Mouse (Mus musculus): Measurements from ENCODE around the gene Arhgef3. TPM values are rescaled to one million over a fixed set of nuclear protein-coding genes. Genes with fewer than 3 reads are reported as not detected.

The Arhgef3 gene
- polyA plus RNA-seq, 1 experiment from 2014 or later = 6.4 TPM

- H3K9ac ChIP-seq (ENCODE audit: low read depth, low read length) = no peak overlapping the region
- ATAC-seq (replicated peaks; ENCODE audit: low FRiP score) = no peak
- no peak overlapping the region for H3K4me3 ChIP-seq (ENCODE audit: low read depth, low read length)
- H3K4me1 ChIP-seq (replicated peaks; ENCODE audit: control insufficient read depth, insufficient read depth, low read length) = no peaks in the 10 kb centered on the region
- H3K36me3 ChIP-seq (ENCODE audit: control insufficient read depth, insufficient read depth, low read length) = no peaks in the 10 kb centered on the region
- 42% methylated on average over 6 of the region's 6 CpGs for WGBS
- no peak overlapping the region for H3K4me2 ChIP-seq
- no peaks in the 10 kb centered on the region for H3K27me3 ChIP-seq (replicated peaks; ENCODE audit: control insufficient read depth, insufficient read depth, low read length)
- no peaks in the 10 kb centered on the region for H3K9me3 ChIP-seq (ENCODE audit: control insufficient read depth, low read length)
- H3K27ac ChIP-seq (ENCODE audit: low read depth, low read length) = no peak overlapping the region
- DNase-seq (ENCODE audit: low spot score) = no peak
Measured at GRCm38 (mm10) chr14:27174188-27174786, 59.6 kb downstream of the Arhgef3 start.

- WGBS = 74% methylated on average over 12 of the region's 12 CpGs
- H3K9ac ChIP-seq (ENCODE audit: low read depth, low read length) = no peak overlapping the region
- H3K4me3 ChIP-seq (ENCODE audit: low read depth, low read length) = no peak overlapping the region
- H3K4me2 ChIP-seq = no peak overlapping the region
- DNase-seq (ENCODE audit: low spot score) (no peak), ATAC-seq (replicated peaks; ENCODE audit: low FRiP score) (no peak)
- no peaks in the 10 kb centered on the region for H3K36me3 ChIP-seq (ENCODE audit: control insufficient read depth, insufficient read depth, low read length)
- H3K4me1 ChIP-seq (replicated peaks; ENCODE audit: control insufficient read depth, insufficient read depth, low read length) = no peaks in the 10 kb centered on the region
- H3K27ac ChIP-seq (ENCODE audit: low read depth, low read length) = no peak overlapping the region
- no peaks in the 10 kb centered on the region for H3K27me3 ChIP-seq (replicated peaks; ENCODE audit: control insufficient read depth, insufficient read depth, low read length)
- H3K9me3 ChIP-seq (ENCODE audit: control insufficient read depth, low read length) = no peaks in the 10 kb centered on the region
Measured at GRCm38 (mm10) chr14:27174831-27175301, 60.2 kb downstream of the Arhgef3 start.

GRCm38 (mm10) chr14:27175343-27175742, 60.6 kb downstream of the Arhgef3 start:
- 85% methylated on average over 11 of the region's 11 CpGs for WGBS
- no peaks in the 10 kb centered on the region for H3K36me3 ChIP-seq (ENCODE audit: control insufficient read depth, insufficient read depth, low read length)
- H3K9ac ChIP-seq (ENCODE audit: low read depth, low read length) = no peak overlapping the region
- H3K4me2 ChIP-seq = no peak overlapping the region
- DNase-seq (ENCODE audit: low spot score) (no peak), ATAC-seq (replicated peaks; ENCODE audit: low FRiP score) (no peak)
- H3K27me3 ChIP-seq (replicated peaks; ENCODE audit: control insufficient read depth, insufficient read depth, low read length) = no peaks in the 10 kb centered on the region
- H3K4me3 ChIP-seq (ENCODE audit: low read depth, low read length) = no peak overlapping the region
- no peaks in the 10 kb centered on the region for H3K9me3 ChIP-seq (ENCODE audit: control insufficient read depth, low read length)
- no peak overlapping the region for H3K27ac ChIP-seq (ENCODE audit: low read depth, low read length)
- H3K4me1 ChIP-seq (replicated peaks; ENCODE audit: control insufficient read depth, insufficient read depth, low read length) = no peaks in the 10 kb centered on the region

- no peak for ATAC-seq (replicated peaks; ENCODE audit: low FRiP score)
- H3K27ac ChIP-seq (ENCODE audit: low read depth, low read length) = no peak overlapping the region
Measured at GRCm38 (mm10) chr14:27177800-27178559, 63.3 kb downstream of the Arhgef3 start.

GRCm38 (mm10) chr14:27178560-27178920, 63.8 kb downstream of the Arhgef3 start:
- ATAC-seq (replicated peaks; ENCODE audit: low FRiP score) (no peak), DNase-seq (ENCODE audit: low spot score) (no peak)
- Histone ChIP-seq H3K9ac (ENCODE audit: low read depth, low read length) (no peak overlapping the region), H3K36me3 (ENCODE audit: control insufficient read depth, insufficient read depth, low read length) (no peaks in the 10 kb centered on the region), H3K4me3 (ENCODE audit: low read depth, low read length) (no peak overlapping the region), H3K9me3 (ENCODE audit: control insufficient read depth, low read length) (no peaks in the 10 kb centered on the region), H3K4me1 (replicated peaks; ENCODE audit: control insufficient read depth, insufficient read depth, low read length) (0 out of 2 replicates have a peak, but pooled peaks cover 4% of the 10 kb centered on the region), H3K27me3 (replicated peaks; ENCODE audit: control insufficient read depth, insufficient read depth, low read length) (no peaks in the 10 kb centered on the region), H3K4me2 (no peak overlapping the region), H3K27ac (ENCODE audit: low read depth, low read length) (no peak overlapping the region)
- 88% methylated on average over 8 of the region's 8 CpGs for WGBS

More at GRCm38 (mm10) chr14:27177800-27178559, 63.3 kb downstream of the Arhgef3 start:
- H3K9me3 ChIP-seq (ENCODE audit: control insufficient read depth, low read length) = no peaks in the 10 kb centered on the region
- H3K27me3 ChIP-seq (replicated peaks; ENCODE audit: control insufficient read depth, insufficient read depth, low read length) = no peaks in the 10 kb centered on the region
- H3K36me3 ChIP-seq (ENCODE audit: control insufficient read depth, insufficient read depth, low read length) = no peaks in the 10 kb centered on the region
- H3K9ac ChIP-seq (ENCODE audit: low read depth, low read length) = no peak overlapping the region
- no peak overlapping the region for H3K4me3 ChIP-seq (ENCODE audit: low read depth, low read length)
- H3K4me2 ChIP-seq = no peak overlapping the region
- 0 out of 2 replicates have a peak, but pooled peaks cover 1% of the 10 kb centered on the region for H3K4me1 ChIP-seq (replicated peaks; ENCODE audit: control insufficient read depth, insufficient read depth, low read length)
- 73% methylated on average over 8 of the region's 8 CpGs for WGBS
- no peak for DNase-seq (ENCODE audit: low spot score)

GRCm38 (mm10) chr14:27179771-27180170, 65.1 kb downstream of the Arhgef3 start:
- Histone ChIP-seq H3K36me3 (ENCODE audit: control insufficient read depth, insufficient read depth, low read length) (no peaks in the 10 kb centered on the region), H3K4me3 (ENCODE audit: low read depth, low read length) (no peak overlapping the region), H3K4me2 (no peak overlapping the region), H3K27me3 (replicated peaks; ENCODE audit: control insufficient read depth, insufficient read depth, low read length) (no peaks in the 10 kb centered on the region), H3K27ac (ENCODE audit: low read depth, low read length) (no peak overlapping the region), H3K9ac (ENCODE audit: low read depth, low read length) (no peak overlapping the region), H3K9me3 (ENCODE audit: control insufficient read depth, low read length) (no peaks in the 10 kb centered on the region), H3K4me1 (replicated peaks; ENCODE audit: control insufficient read depth, insufficient read depth, low read length) (0 out of 2 replicates have a peak, but pooled peaks cover 4% of the 10 kb centered on the region)
- DNase-seq (ENCODE audit: low spot score) (no peak), ATAC-seq (replicated peaks; ENCODE audit: low FRiP score) (no peak)
- 80% methylated on average over 7 of the region's 7 CpGs for WGBS

GRCm38 (mm10) chr14:27182059-27182458, 67.4 kb downstream of the Arhgef3 start:
- Histone ChIP-seq H3K4me1 (replicated peaks; ENCODE audit: control insufficient read depth, insufficient read depth, low read length) (0 out of 2 replicates have a peak, but pooled peaks cover 4% of the 10 kb centered on the region), H3K4me2 (no peak overlapping the region), H3K27ac (ENCODE audit: low read depth, low read length) (no peak overlapping the region), H3K9ac (ENCODE audit: low read depth, low read length) (no peak overlapping the region), H3K4me3 (ENCODE audit: low read depth, low read length) (no peak overlapping the region), H3K27me3 (replicated peaks; ENCODE audit: control insufficient read depth, insufficient read depth, low read length) (no peaks in the 10 kb centered on the region), H3K36me3 (ENCODE audit: control insufficient read depth, insufficient read depth, low read length) (no peaks in the 10 kb centered on the region), H3K9me3 (ENCODE audit: control insufficient read depth, low read length) (no peaks in the 10 kb centered on the region)
- no peak for ATAC-seq (replicated peaks; ENCODE audit: low FRiP score)
- 51% methylated on average over 11 of the region's 11 CpGs for WGBS
- no peak for DNase-seq (ENCODE audit: low spot score)

- Histone ChIP-seq H3K4me1 (replicated peaks; ENCODE audit: control insufficient read depth, insufficient read depth, low read length) (0 out of 2 replicates have a peak, but pooled peaks cover 4% of the 10 kb centered on the region), H3K27me3 (replicated peaks; ENCODE audit: control insufficient read depth, insufficient read depth, low read length) (no peaks in the 10 kb centered on the region), H3K4me3 (ENCODE audit: low read depth, low read length) (no peak overlapping the region), H3K36me3 (ENCODE audit: control insufficient read depth, insufficient read depth, low read length) (no peaks in the 10 kb centered on the region), H3K9ac (ENCODE audit: low read depth, low read length) (no peak overlapping the region), H3K4me2 (no peak overlapping the region), H3K27ac (ENCODE audit: low read depth, low read length) (no peak overlapping the region), H3K9me3 (ENCODE audit: control insufficient read depth, low read length) (no peaks in the 10 kb centered on the region)
- 58% methylated on average over 11 of the region's 11 CpGs for WGBS
- DNase-seq (ENCODE audit: low spot score) = no peak
- peak; percentile 21; the same call in 1 of the 2 replicates for ATAC-seq (replicated peaks; ENCODE audit: low FRiP score)
Measured at GRCm38 (mm10) chr14:27182646-27183438, 68.1 kb downstream of the Arhgef3 start.
